Mouse (Mus musculus) neural tube, embryonic 12.5 days (tissue): ENCODE data around the gene Kctd11. TPM values are rescaled to one million over a fixed set of nuclear protein-coding genes. Genes with fewer than 3 reads are reported as not detected.

Experiments
- ATAC-seq: fragments of 200-750 bp; cut with Nextera tagmentation; 2 replicates; pipeline ENCODE4 v1.8.0; 2017; ENCODE audit warnings: low read depth, mild to moderate bottlenecking, moderate TSS enrichment, moderate library complexity; ENCODE audit not compliant: low FRiP score
- H3K27ac ChIP-seq: fragments of 300-500 bp; sonication (generic); 2 replicates; pipeline ENCODE4 v1.5.1; 2016
- H3K27me3 ChIP-seq: fragments of 300-500 bp; sonication (generic); replicated peaks from 2 replicates; pipeline ENCODE4 v1.6.1; 2016; ENCODE audit warnings: mild to moderate bottlenecking
- H3K36me3 ChIP-seq: fragments of 300-500 bp; sonication (generic); 2 replicates; pipeline ENCODE4 v1.6.1; 2016; ENCODE audit warnings: mild to moderate bottlenecking
- H3K4me1 ChIP-seq: fragments of 300-500 bp; sonication (generic); 2 replicates; pipeline ENCODE4 v1.6.1; 2016
- H3K4me2 ChIP-seq: fragments of 300-500 bp; sonication (generic); replicated peaks from 2 replicates; pipeline ENCODE4 v1.6.1; 2016; ENCODE audit warnings: mild to moderate bottlenecking
- H3K4me3 ChIP-seq: fragments of 300-500 bp; sonication (generic); 2 replicates; pipeline ENCODE4 v1.5.1; 2016
- H3K9ac ChIP-seq: fragments of 300-500 bp; sonication (generic); 2 replicates; pipeline ENCODE4 v1.6.1; 2016; ENCODE audit warnings: mild to moderate bottlenecking
- H3K9me3 ChIP-seq: fragments of 300-500 bp; sonication (generic); 2 replicates; pipeline ENCODE4 v1.6.1; 2016; ENCODE audit warnings: mild to moderate bottlenecking
- WGBS: fragments of 180-500 bp; shearing (Covaris S2); methylation state at CpG from one replicate; pipeline ENCODE4 v1.1.7; 2016; 5-methylcytosine and 5-hydroxymethylcytosine counted together
- polyA plus RNA-seq: library from polyadenylated mRNA; unstranded; fragments of >200 nt; fragmentation: Nextera tagmentation; extraction: Ambion mirVana; gene quantifications from 2 replicates; pipeline ENCODE4 v1.2.1, GENCODE M21; 2016

Gene Kctd11
- polyA plus RNA-seq, 1 experiment from 2014 or later, result 3.1 TPM

DNA sequence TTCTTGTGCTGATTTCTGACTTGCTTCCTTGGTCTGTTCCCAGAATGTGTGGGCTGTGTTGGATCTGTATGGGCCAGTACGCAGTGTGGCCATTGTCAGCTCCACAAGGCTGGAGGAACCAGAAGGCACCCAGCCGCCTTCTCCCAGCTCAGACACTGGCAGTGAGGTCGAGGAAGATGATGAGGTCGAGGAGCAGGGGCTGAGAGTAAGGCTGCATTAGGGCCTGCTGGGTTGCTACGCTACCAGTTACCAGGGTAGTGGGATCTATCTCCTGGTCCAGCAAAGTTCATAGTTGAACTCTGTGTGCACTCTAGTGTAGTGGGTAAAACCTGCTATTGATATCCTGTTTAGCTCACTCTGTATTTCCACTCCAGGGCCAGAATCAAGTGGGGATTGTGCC is 28.0 kb upstream of the Kctd11 start:
- Histone ChIP-seq H3K9ac (no peak overlapping the region), H3K9me3 (no peaks in the 10 kb centered on the region), H3K27me3 (no peaks in the 10 kb centered on the region), H3K36me3 (peaks cover 91% of the 10 kb centered on the region), H3K27ac (no peak overlapping the region), H3K4me1 (peaks cover 8% of the 10 kb centered on the region), H3K4me2 (no peak overlapping the region), H3K4me3 (no peak overlapping the region)
- ATAC-seq, result no peak
- 87% methylated on average over 5 of the region's 5 CpGs for WGBS

DNA sequence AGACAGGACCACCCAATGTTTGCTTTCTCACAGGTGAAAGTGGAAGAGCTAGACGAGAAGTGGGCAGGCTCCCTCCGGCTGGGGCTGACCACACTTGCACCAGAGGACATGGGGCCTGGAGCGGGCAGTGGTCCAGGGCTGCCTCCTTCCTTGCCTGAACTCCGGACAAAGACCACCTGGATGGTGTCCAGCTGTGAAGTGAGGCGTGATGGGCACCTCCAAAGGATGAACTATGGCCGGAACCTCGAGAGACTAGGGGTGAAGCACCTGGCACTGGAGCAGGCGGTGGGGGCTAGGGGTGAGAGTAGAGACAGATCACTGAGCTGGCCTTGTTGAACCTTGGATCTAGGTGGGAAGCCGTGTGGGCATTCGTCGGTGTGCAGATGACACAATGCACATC is 27.4 kb upstream of the Kctd11 start:
- ATAC-seq, result no peak
- no peak overlapping the region for H3K4me3 ChIP-seq
- H3K4me1 ChIP-seq, result peaks cover 8% of the 10 kb centered on the region
- no peak overlapping the region for H3K9ac ChIP-seq
- peaks cover 96% of the 10 kb centered on the region for H3K36me3 ChIP-seq
- 95% methylated on average over 11 of the region's 11 CpGs for WGBS
- H3K27ac ChIP-seq, result no peak overlapping the region
- H3K4me2 ChIP-seq, result no peak overlapping the region
- no peaks in the 10 kb centered on the region for H3K9me3 ChIP-seq
- H3K27me3 ChIP-seq, result no peaks in the 10 kb centered on the region

DNA sequence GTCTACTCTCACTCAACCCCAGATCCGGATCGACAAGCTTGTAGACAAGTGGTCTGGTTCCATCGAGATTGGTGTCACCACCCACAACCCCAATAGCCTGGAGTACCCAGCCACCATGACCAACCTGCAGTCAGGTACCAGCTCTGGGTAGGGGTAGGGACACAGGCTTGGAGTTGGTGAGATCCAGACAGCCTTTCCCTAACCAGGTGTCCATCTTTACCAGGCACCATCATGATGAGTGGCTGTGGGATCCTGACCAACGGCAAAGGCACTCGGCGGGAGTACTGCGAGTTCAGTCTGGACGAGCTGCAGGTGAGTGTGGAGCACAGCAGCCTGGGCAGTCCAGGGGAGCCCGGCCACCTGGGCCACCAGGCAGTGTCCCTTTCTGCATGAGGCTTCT is 23.1 kb upstream of the Kctd11 start:
- peaks cover 57% of the 10 kb centered on the region for H3K36me3 ChIP-seq
- ATAC-seq, result no peak
- no peak overlapping the region for H3K4me3 ChIP-seq
- peaks cover 18% of the 10 kb centered on the region for H3K4me1 ChIP-seq
- H3K9ac ChIP-seq, result no peak overlapping the region
- no peaks in the 10 kb centered on the region for H3K27me3 ChIP-seq
- WGBS, result 92% methylated on average over 9 of the region's 9 CpGs
- H3K4me2 ChIP-seq, result no peak overlapping the region
- H3K27ac ChIP-seq, result no peak overlapping the region
- no peaks in the 10 kb centered on the region for H3K9me3 ChIP-seq

DNA sequence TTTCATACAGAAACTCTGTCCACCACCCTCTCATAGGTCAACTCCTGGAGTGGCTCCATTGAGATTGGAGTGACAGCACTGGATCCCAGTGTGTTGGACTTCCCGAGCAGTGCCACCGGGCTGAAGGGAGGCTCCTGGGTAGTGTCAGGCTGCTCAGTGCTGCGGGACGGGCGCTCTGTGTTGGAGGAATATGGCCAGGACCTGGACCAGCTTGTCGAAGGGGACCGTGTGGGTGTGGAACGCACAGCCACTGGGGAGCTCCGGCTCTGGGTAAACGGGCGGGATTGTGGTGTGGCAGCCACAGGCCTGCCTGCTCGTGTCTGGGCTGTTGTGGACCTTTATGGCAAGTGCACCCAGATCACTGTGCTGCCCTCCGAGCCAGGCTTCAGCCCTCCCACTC is 21.8 kb upstream of the Kctd11 start:
- ATAC-seq, result no peak
- H3K27ac ChIP-seq, result no peak overlapping the region
- peaks cover 21% of the 10 kb centered on the region for H3K4me1 ChIP-seq
- WGBS, result 88% methylated on average over 13 of the region's 13 CpGs
- no peaks in the 10 kb centered on the region for H3K9me3 ChIP-seq
- peak overlapping the region; percentile 86 for H3K4me2 ChIP-seq
- H3K27me3 ChIP-seq, result no peaks in the 10 kb centered on the region
- H3K36me3 ChIP-seq, result peaks cover 45% of the 10 kb centered on the region
- peak overlapping the region; percentile 77 for H3K4me3 ChIP-seq
- H3K9ac ChIP-seq, result no peak overlapping the region

DNA sequence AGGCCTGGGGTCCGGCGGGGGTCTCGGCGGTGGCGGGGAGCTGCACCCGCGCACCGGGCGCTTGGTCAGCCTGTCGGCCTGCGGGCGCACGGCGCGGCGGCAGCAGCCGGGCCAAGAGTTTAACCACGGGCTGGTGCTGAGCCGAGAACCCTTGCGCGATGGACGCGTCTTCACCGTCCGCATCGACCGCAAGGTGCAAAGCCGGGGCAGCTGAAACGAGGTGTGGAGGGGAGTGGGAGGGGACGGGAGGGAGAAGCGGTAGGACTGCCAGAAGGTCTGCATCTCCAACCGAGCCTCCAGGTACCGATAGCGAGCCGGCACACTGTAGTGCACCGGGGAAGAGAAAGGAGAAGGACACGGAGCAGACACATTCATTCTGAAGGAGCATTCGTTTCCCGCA is 20.8 kb upstream of the Kctd11 start:
- Histone ChIP-seq H3K36me3 (peaks cover 35% of the 10 kb centered on the region), H3K4me3 (peak overlapping the region; percentile 77), H3K4me2 (peak overlapping the region; percentile 86), H3K9me3 (no peaks in the 10 kb centered on the region), H3K4me1 (peaks cover 21% of the 10 kb centered on the region), H3K9ac (peak overlapping the region; percentile 93), H3K27me3 (no peaks in the 10 kb centered on the region), H3K27ac (peak overlapping the region; percentile 83)
- under 1% methylated on average over 39 of the region's 39 CpGs for WGBS
- ATAC-seq, result no peak

DNA sequence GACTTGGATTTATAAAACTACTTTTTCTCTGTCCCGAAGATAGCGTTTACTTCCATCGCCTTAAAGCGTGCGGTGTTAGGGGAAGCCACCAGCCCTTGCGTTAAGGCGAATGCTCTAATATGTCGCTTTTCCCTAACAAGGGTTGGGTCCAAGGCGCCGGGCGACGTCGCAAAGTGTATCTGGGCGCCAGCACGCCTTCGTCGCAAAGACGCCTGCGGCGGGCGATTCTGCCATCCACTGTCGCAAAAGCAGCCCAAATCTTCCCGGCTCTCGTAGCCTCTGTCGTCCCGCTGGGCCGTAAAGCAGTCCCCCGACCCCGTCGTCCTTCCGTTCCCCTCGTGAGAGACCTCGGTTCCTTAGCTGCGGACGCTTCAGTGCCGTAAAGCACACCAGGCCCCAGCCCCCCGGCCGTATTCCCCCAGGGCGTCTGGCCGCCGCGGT is 20.2 kb upstream of the Kctd11 start:
- ATAC-seq, result peak; percentile 83
- under 1% methylated on average over 42 of the region's 42 CpGs for WGBS
- H3K4me2 ChIP-seq, result peak overlapping the region; percentile 86
- H3K36me3 ChIP-seq, result peaks cover 30% of the 10 kb centered on the region
- no peaks in the 10 kb centered on the region for H3K9me3 ChIP-seq
- peak overlapping the region; percentile 83 for H3K27ac ChIP-seq
- H3K4me1 ChIP-seq, result peaks cover 21% of the 10 kb centered on the region
- H3K27me3 ChIP-seq, result no peaks in the 10 kb centered on the region
- H3K9ac ChIP-seq, result peak overlapping the region; percentile 93
- H3K4me3 ChIP-seq, result peak overlapping the region; percentile 77

DNA sequence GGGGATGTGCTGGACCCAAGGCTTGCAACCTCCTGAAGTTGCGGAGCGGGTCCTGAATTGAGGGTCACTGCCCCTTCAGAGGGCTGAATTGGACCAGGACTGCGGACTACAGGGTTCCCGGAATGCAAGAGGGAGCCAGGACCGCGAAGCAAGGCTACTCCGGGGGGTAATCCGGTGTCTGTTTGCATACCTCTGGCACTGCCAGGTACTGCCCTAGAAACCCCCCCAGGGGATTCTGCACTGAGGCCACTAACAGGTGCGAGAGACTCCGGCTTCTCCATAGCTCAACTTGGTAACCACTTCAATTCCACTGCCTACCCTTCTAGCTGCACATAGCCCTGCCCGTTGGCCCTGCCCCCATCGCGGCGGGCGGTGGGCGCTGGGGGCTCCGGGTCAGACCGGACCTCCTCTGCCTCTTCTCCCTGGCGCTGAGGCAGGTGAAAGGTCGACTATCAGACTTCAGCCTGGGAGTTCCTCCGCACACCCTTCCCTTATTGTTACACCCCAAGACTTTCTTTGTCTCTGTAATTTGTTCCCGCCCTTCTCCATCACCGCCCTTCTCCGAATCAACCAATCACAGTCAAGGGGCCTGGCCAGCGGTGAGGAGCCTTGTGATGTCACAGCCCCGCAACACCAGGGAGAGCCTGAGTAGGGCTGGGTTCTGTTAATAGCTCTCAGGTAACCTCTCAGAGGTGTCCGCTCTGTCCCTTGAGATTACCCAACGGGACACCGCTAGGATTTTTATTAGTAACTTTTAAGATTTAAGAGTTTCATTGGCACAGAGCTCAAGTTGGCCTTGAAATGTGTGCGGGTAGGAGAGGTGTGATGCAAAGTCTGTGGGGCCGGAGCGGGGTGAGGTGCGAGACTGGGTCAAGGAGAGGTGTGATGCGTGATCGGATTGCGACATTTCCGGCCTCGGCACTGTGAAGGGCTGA is 19.5 kb upstream of the Kctd11 start, which contains the start of the genes 2810408A11Rik and Neurl4:
Gene 2810408A11Rik, minus strand, starts transcription at position 517 of the 935 bp plus-strand sequence.
Gene Neurl4, plus strand, starts transcription at position 602 of the 935 bp plus-strand sequence.
- peak; percentile 94 for ATAC-seq
- peak within 1 kb of the TSS; percentile 77 for H3K4me3 ChIP-seq
- WGBS, result under 1% methylated on average over 38 of the region's 38 CpGs

DNA sequence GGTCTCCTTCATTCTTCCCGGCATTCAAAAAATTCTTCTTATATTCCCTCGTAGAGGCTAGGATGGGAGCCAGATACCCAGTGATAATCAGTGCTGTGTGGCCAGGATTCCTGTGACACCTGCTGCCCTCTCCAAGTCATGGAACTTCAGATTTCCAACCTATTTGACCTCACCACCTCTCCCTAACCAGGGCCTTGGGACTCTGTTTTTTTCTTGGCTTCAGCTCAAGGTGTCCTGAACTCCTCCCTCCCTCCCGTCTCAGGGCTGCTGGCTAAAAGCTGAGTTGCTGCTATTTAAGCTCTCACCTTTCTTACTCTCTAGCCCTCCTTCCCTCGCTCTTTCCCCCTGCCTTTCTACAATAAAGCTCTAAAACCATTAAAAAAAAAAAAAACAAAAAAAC is 18.7 kb upstream of the Kctd11 start:
- Histone ChIP-seq H3K4me2 (peak overlapping the region; percentile 86), H3K27me3 (no peaks in the 10 kb centered on the region), H3K27ac (no peak overlapping the region), H3K9ac (peak overlapping the region; percentile 93; the same call in 1 of the 2 replicates), H3K4me1 (peaks cover 21% of the 10 kb centered on the region), H3K4me3 (peak overlapping the region; percentile 77), H3K36me3 (peaks cover 14% of the 10 kb centered on the region), H3K9me3 (no peaks in the 10 kb centered on the region)
- no peak for ATAC-seq
- 36% methylated on average over 4 of the region's 4 CpGs for WGBS

More for the DNA sequence above, 19.5 kb upstream of the Kctd11 start, which contains the start of the genes 2810408A11Rik and Neurl4:
- Histone ChIP-seq H3K9me3 (no peaks in the 10 kb centered on the region), H3K27me3 (no peaks in the 10 kb centered on the region), H3K9ac (peak within 1 kb of the TSS; percentile 93), H3K27ac (peak within 1 kb of the TSS; percentile 83), H3K36me3 (peaks cover 23% of the 10 kb centered on the region), H3K4me2 (peak within 1 kb of the TSS; percentile 86), H3K4me1 (peaks cover 21% of the 10 kb centered on the region)

DNA sequence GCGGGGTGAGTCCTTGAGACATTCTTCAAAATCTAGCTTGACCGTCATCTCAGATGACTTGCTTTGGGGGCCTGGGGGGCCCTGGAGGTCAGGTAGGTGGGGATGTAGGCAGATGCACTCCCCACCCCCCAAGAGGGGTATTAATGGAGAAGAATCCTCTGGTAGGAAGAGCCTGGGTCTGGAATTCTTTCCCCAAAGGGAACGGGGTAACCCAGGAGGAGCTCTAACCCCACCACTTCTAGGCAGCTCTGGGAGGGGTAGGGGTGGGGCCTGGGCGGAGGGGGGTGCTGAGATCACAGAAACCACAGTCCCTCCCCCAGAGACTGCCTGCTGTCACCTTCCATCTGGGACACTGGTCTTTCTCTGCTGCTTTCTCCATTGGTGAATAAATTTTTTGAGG is 14.1 kb upstream of the Kctd11 start, which contains the start of gene Acap1:
Gene Acap1, minus strand, starts transcription at position 249 of the 400 bp plus-strand sequence.
- Histone ChIP-seq H3K27ac (no peak within 1 kb of the TSS), H3K9me3 (no peaks in the 10 kb centered on the region), H3K27me3 (no peaks in the 10 kb centered on the region), H3K4me2 (no peak within 1 kb of the TSS), H3K9ac (no peak within 1 kb of the TSS), H3K4me3 (no peak within 1 kb of the TSS), H3K36me3 (no peaks in the 10 kb centered on the region), H3K4me1 (peaks cover 10% of the 10 kb centered on the region)
- WGBS, result 73% methylated on average over 4 of the region's 4 CpGs
- no peak for ATAC-seq

DNA sequence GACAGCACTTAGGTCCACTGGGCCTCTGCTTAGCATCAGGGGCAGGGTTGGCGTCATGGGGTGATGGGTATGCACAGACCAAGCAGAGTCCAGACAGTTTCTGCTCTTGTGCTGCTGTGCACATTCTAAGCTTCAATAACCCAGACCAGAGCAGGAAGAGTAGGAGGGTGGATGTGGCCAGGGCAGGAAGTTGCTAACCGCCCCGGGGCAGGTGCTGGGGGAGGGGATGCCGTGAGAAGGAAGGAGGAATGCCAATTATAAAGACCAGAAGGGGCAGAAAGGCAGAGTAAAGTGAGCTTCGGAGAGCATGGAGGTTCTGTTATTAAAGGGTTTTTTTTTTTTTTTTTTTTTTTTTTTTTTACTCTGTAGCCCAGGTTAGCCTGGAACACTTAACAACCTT is 13.5 kb upstream of the Kctd11 start:
- H3K9ac ChIP-seq, result no peak overlapping the region
- no peak for ATAC-seq
- H3K9me3 ChIP-seq, result no peaks in the 10 kb centered on the region
- no peak overlapping the region for H3K4me2 ChIP-seq
- 92% methylated on average over 5 of the region's 5 CpGs for WGBS
- no peak overlapping the region for H3K27ac ChIP-seq
- H3K4me1 ChIP-seq, result peaks cover 7% of the 10 kb centered on the region
- H3K4me3 ChIP-seq, result no peak overlapping the region
- H3K27me3 ChIP-seq, result no peaks in the 10 kb centered on the region
- no peaks in the 10 kb centered on the region for H3K36me3 ChIP-seq

DNA sequence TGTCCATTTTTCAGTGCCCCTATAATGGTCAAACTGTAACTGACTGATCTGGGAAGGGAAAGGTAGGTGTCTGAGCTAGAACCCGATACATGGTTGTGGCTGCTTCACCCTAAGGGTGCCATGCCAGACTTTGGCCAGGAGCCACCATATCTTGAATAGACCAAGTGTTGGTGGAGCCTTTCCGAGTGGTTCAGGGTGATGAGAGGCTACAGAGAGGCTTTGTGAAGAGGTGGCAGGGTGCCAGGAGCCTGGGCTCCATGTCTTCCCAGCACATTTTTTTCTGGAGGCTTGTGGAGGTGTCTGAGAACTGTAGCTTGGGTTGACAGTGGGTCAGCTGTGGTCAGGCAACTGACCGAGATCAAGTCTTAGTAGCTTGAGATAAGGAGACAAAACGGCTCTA is 10.3 kb upstream of the Kctd11 start:
- H3K27me3 ChIP-seq, result no peaks in the 10 kb centered on the region
- H3K9ac ChIP-seq, result no peak overlapping the region
- no peaks in the 10 kb centered on the region for H3K9me3 ChIP-seq
- WGBS, result 80% methylated on average over 4 of the region's 4 CpGs
- ATAC-seq, result no peak
- no peak overlapping the region for H3K4me2 ChIP-seq
- no peaks in the 10 kb centered on the region for H3K4me1 ChIP-seq
- H3K36me3 ChIP-seq, result no peaks in the 10 kb centered on the region
- no peak overlapping the region for H3K4me3 ChIP-seq
- no peak overlapping the region for H3K27ac ChIP-seq

DNA sequence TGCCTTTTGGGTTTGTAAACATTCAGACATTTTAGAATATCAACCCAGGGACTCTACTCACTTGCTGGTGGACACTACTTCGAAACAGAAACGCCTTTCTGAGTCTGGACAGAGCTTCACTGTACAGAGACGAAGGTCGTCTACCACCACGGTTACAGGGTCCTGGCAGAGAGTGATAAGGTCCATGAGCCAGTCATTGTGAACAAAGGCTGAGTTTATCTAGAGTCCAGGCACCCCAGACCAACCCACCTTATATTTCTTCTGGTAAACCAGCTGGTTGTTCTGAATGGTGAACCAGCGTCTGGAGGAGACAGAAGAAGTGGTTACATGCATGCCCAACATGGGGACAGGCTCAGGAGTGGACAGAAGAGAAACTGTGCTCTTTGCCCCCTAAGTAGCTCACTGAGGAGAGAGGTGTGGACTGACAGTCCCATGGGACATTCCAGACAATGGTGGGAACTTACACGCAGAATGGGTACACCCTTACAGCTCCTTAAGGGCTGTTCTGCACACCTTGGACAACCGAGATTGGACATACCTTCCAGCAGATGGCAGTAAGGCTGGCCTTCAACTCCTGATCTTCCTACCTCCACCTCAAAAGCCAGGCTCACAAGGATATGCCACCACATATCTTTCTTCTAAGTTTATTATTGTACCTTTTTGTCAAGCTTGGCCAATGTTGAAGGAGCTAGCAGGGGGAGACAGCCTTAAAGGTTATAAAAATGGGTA is 5.9 kb upstream of the Kctd11 start:
- WGBS, result 75% methylated on average over 8 of the region's 8 CpGs
- Histone ChIP-seq H3K9ac (no peak overlapping the region), H3K27me3 (peaks cover 4% of the 10 kb centered on the region; the same call in 1 of the 2 replicates), H3K4me1 (no peaks in the 10 kb centered on the region), H3K36me3 (no peaks in the 10 kb centered on the region), H3K9me3 (no peaks in the 10 kb centered on the region), H3K4me3 (no peak overlapping the region), H3K27ac (no peak overlapping the region), H3K4me2 (no peak overlapping the region)
- no peak for ATAC-seq
